Mouse (Mus musculus): ENCODE data around the gene Cox4i2. TPM values are rescaled to one million over a fixed set of nuclear protein-coding genes. Genes with fewer than 3 reads are reported as not detected.

The Cox4i2 gene
- total RNA-seq (2014; rRNA removed) (4.3 TPM in 2 replicates), polyA plus RNA-seq (2015; fragmentation: Nextera tagmentation; extraction: Ambion mirVana) (4.4 and 5.4 TPM in 2 replicates)

DNA sequence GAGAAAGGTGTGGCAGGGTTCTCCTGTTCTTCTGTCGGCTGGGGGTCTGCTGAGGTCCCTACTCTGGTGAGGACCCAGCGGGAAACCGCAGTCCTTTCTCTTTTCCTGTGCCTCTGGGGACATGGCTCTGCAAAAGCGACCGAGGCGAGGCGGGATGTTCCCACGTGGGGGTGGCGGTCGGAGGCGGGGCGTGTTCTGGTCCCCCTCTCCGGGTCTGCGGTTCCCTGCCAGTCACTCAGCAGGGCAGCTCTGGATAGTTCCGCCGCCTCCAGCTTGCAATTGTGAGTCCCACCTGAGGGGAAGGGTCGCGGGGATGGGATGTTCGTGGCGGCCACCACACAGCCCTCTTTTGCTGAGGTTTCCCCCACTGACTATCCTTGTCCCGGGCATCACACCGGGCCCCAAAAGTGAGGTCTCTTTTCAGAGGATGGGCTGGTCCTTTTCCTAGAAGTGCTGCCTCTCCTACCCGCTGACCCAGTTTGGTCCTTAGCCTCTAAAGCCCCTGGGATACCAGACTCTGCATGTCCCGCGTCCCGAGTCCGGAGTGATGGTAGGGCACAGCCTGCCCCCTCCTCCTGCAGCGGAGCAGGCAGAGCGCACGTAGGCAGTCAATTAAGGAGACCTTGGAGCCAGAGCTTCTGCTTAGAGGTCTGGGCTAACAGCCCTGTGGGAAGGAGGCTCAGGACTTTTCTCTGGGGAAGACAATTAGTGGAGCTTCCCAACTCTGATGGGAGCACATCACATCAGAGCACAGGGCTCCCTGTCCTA is at the start of gene Cox4i2:
TSS of gene Cox4i2 (plus strand) at position 230 of the 768 bp plus-strand sequence.
- TF ChIP-seq CTCF (IDR thresholded peaks at IDR 0.05; ENCODE audit: low read depth), result no peak
- H3K9ac ChIP-seq, result peak within 1 kb of the TSS; percentile 14; the same call in 1 of the 2 replicates
- 9% methylated on average over 30 of the region's 30 CpGs for WGBS

GRCm38 (mm10) chr2:152704256-152704605 is 49.7 kb upstream of the Cox4i2 start:
- peaks cover 66% of the 10 kb centered on the region for H3K36me3 ChIP-seq (ENCODE audit: insufficient read depth)
- ATAC-seq, result no peak

More for the DNA sequence above, at the start of gene Cox4i2:
- no peak within 1 kb of the TSS for H3K27ac ChIP-seq (ENCODE audit: low read depth, low read length)
- H3K9me3 ChIP-seq (ENCODE audit: low read length), result no peaks in the 10 kb centered on the region
- no peaks in the 10 kb centered on the region for H3K4me1 ChIP-seq (ENCODE audit: insufficient read depth)
- H3K4me3 ChIP-seq (ENCODE audit: low read depth, low read length), result 0 out of 2 replicates have a peak within 1 kb of the TSS, but pooled peaks have one; percentile 7
- peak within 1 kb of the TSS; percentile 35 for H3K4me2 ChIP-seq (ENCODE audit: low read depth)
- ATAC-seq (peak; percentile 42), DNase-seq (no peak)
- no peaks in the 10 kb centered on the region for H3K27me3 ChIP-seq (ENCODE audit: insufficient read depth, low read length)
- no peaks in the 10 kb centered on the region for H3K36me3 ChIP-seq (ENCODE audit: insufficient read depth)

GRCm38 (mm10) chr2:152704811-152705370 is 49.1 kb upstream of the Cox4i2 start:
- no peak overlapping the region for H3K9ac ChIP-seq
- peaks cover 60% of the 10 kb centered on the region for H3K36me3 ChIP-seq (ENCODE audit: insufficient read depth)
- H3K27ac ChIP-seq (ENCODE audit: low read depth, low read length), result no peak overlapping the region
- no peaks in the 10 kb centered on the region for H3K9me3 ChIP-seq (ENCODE audit: low read length)
- H3K4me3 ChIP-seq (ENCODE audit: low read depth, low read length), result no peak overlapping the region
- ATAC-seq, result no peak
- DNase-seq, result no peak
- TF ChIP-seq CTCF (IDR thresholded peaks at IDR 0.05; ENCODE audit: low read depth), result no peak
- H3K4me2 ChIP-seq (ENCODE audit: low read depth), result no peak overlapping the region
- WGBS, result 91% methylated on average over 14 of the region's 14 CpGs
- no peaks in the 10 kb centered on the region for H3K27me3 ChIP-seq (ENCODE audit: insufficient read depth, low read length)
- peaks cover 10% of the 10 kb centered on the region; the same call in 1 of the 2 replicates for H3K4me1 ChIP-seq (ENCODE audit: insufficient read depth)

More at GRCm38 (mm10) chr2:152704256-152704605, 49.7 kb upstream of the Cox4i2 start:
- no peaks in the 10 kb centered on the region for H3K9me3 ChIP-seq (ENCODE audit: low read length)
- H3K4me1 ChIP-seq (ENCODE audit: insufficient read depth), result peaks cover 10% of the 10 kb centered on the region; the same call in 1 of the 2 replicates
- 78% methylated on average over 5 of the region's 5 CpGs for WGBS
- no peak for TF ChIP-seq CTCF (IDR thresholded peaks at IDR 0.05; ENCODE audit: low read depth)
- DNase-seq, result no peak
- no peak overlapping the region for H3K4me2 ChIP-seq (ENCODE audit: low read depth)
- no peak overlapping the region for H3K9ac ChIP-seq
- no peaks in the 10 kb centered on the region for H3K27me3 ChIP-seq (ENCODE audit: insufficient read depth, low read length)
- H3K27ac ChIP-seq (ENCODE audit: low read depth, low read length), result no peak overlapping the region
- no peak overlapping the region for H3K4me3 ChIP-seq (ENCODE audit: low read depth, low read length)

- Histone ChIP-seq H3K9me3 (ENCODE audit: low read length) (no peaks in the 10 kb centered on the region), H3K27me3 (ENCODE audit: insufficient read depth, low read length) (no peaks in the 10 kb centered on the region), H3K27ac (ENCODE audit: low read depth, low read length) (peak overlapping the region; percentile 57), H3K9ac (no peak overlapping the region), H3K4me3 (ENCODE audit: low read depth, low read length) (no peak overlapping the region), H3K4me2 (ENCODE audit: low read depth) (no peak overlapping the region), H3K36me3 (ENCODE audit: insufficient read depth) (peaks cover 48% of the 10 kb centered on the region), H3K4me1 (ENCODE audit: insufficient read depth) (peaks cover 10% of the 10 kb centered on the region; the same call in 1 of the 2 replicates)
- peak; percentile 66 for DNase-seq
- ATAC-seq, result peak; percentile 70
- WGBS, result 50% methylated on average over 22 of the region's 22 CpGs
- no peak for TF ChIP-seq CTCF (IDR thresholded peaks at IDR 0.05; ENCODE audit: low read depth)
Observed at GRCm38 (mm10) chr2:152705993-152706571, 47.9 kb upstream of the Cox4i2 start.

DNA sequence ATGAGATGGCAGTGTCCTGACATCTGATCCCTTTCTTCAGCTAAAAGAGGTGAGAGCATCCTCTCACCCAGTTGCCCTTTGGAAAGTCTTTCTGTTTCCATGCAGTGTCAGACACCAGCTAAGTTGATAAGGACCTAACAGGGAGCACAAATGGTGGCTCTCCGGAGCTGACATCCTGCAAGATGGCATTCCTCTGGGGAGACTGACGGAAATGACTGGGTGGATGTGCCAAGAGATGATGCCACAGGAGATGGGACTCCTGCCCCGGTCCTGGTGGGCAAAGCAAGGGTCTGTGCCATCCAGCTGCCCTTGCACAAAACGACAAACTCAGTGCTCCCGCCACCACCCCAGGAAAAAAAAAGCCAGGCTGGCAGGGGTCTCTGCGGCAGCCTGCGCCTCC is 46.8 kb upstream of the Cox4i2 start:
- WGBS, result 19% methylated on average over 7 of the region's 7 CpGs
- ATAC-seq, result peak; percentile 2; the same call in 1 of the 2 replicates
- Histone ChIP-seq H3K27ac (ENCODE audit: low read depth, low read length) (peak overlapping the region; percentile 85), H3K27me3 (ENCODE audit: insufficient read depth, low read length) (no peaks in the 10 kb centered on the region), H3K4me1 (ENCODE audit: insufficient read depth) (peaks cover 10% of the 10 kb centered on the region; the same call in 1 of the 2 replicates), H3K4me2 (ENCODE audit: low read depth) (peak overlapping the region; percentile 61), H3K36me3 (ENCODE audit: insufficient read depth) (peaks cover 37% of the 10 kb centered on the region), H3K9me3 (ENCODE audit: low read length) (no peaks in the 10 kb centered on the region), H3K4me3 (ENCODE audit: low read depth, low read length) (peak overlapping the region; percentile 41), H3K9ac (peak overlapping the region; percentile 68)
- no peak for DNase-seq
- no peak for TF ChIP-seq CTCF (IDR thresholded peaks at IDR 0.05; ENCODE audit: low read depth)

GRCm38 (mm10) chr2:152707627-152708026 is 46.3 kb upstream of the Cox4i2 start:
- Histone ChIP-seq H3K36me3 (ENCODE audit: insufficient read depth) (peaks cover 32% of the 10 kb centered on the region), H3K27ac (ENCODE audit: low read depth, low read length) (peak overlapping the region; percentile 85), H3K4me1 (ENCODE audit: insufficient read depth) (peaks cover 10% of the 10 kb centered on the region; the same call in 1 of the 2 replicates), H3K4me3 (ENCODE audit: low read depth, low read length) (peak overlapping the region; percentile 41), H3K9me3 (ENCODE audit: low read length) (no peaks in the 10 kb centered on the region), H3K27me3 (ENCODE audit: insufficient read depth, low read length) (no peaks in the 10 kb centered on the region), H3K9ac (peak overlapping the region; percentile 68), H3K4me2 (ENCODE audit: low read depth) (peak overlapping the region; percentile 61)
- WGBS, result 15% methylated on average over 31 of the region's 31 CpGs
- peak; percentile 6; the same call in 1 of the 2 replicates for TF ChIP-seq CTCF (IDR thresholded peaks at IDR 0.05; ENCODE audit: low read depth)
- ATAC-seq (peak; percentile 89), DNase-seq (peak; percentile 83)
